Mouse (Mus musculus): ENCODE measurements at regions not wholly inside any gene's neighbourhood (a gene's known extent, or its start where the extent isn't known, plus 50 kb on each side); places are given as distances from the start of the nearest gene placed in this dataset.

GRCm38 (mm10) chr13:28419950-28420381 is 162.6 kb downstream of the Gm11361 start:
- peak; percentile 53 for TF ChIP-seq CTCF (IDR thresholded peaks at IDR 0.05)
- no peak for TF ChIP-seq EP300 (IDR thresholded peaks at IDR 0.05)

All from lung, postnatal 0 days (tissue).